Mouse (Mus musculus) heart, embryonic 12.5 days (tissue): ENCODE data around the gene Rps16. TPM values are rescaled to one million over a fixed set of nuclear protein-coding genes. Genes with fewer than 3 reads are reported as not detected.
A peak's percentile ranks its signal among the peaks of the same experiment; 100 is the strongest.

Experiments used
- ATAC-seq: fragments of 200-750 bp; cut with Nextera tagmentation; 2 replicates; pipeline ENCODE4 v1.8.0; 2017; ENCODE audit warnings: moderate TSS enrichment, moderate library complexity; ENCODE audit not compliant: insufficient number of reproducible peaks, low FRiP score
- H3K27ac ChIP-seq: fragments of 300-500 bp; sonication (generic); 2 replicates; pipeline ENCODE4 v1.5.1; 2016; ENCODE audit warnings: mild to moderate bottlenecking, moderate library complexity; ENCODE audit not compliant: poor library complexity, severe bottlenecking
- H3K27me3 ChIP-seq: fragments of 300-500 bp; sonication (generic); replicated peaks from 2 replicates; pipeline ENCODE4 v1.6.1; 2016; ENCODE audit warnings: mild to moderate bottlenecking, moderate library complexity
- H3K36me3 ChIP-seq: fragments of 300-500 bp; sonication (generic); 2 replicates; pipeline ENCODE4 v1.6.1; 2016; ENCODE audit warnings: mild to moderate bottlenecking, moderate library complexity
- H3K4me1 ChIP-seq: fragments of 300-500 bp; sonication (generic); replicated peaks from 2 replicates; pipeline ENCODE4 v1.6.1; 2016; ENCODE audit warnings: mild to moderate bottlenecking
- H3K4me2 ChIP-seq: fragments of 300-500 bp; sonication (generic); 2 replicates; pipeline ENCODE4 v1.6.1; 2016; ENCODE audit warnings: mild to moderate bottlenecking, moderate library complexity
- H3K4me3 ChIP-seq: fragments of 300-500 bp; sonication (generic); 2 replicates; pipeline ENCODE4 v1.5.1; 2016; ENCODE audit warnings: mild to moderate bottlenecking
- H3K9ac ChIP-seq: fragments of 300-500 bp; sonication (generic); 2 replicates; pipeline ENCODE4 v1.6.1; 2016; ENCODE audit warnings: mild to moderate bottlenecking, moderate library complexity
- H3K9me3 ChIP-seq: fragments of 300-500 bp; sonication (generic); replicated peaks from 2 replicates; pipeline ENCODE4 v1.6.1; 2016; ENCODE audit warnings: mild to moderate bottlenecking, moderate library complexity
- WGBS: fragments of 180-500 bp; shearing (Covaris S2); methylation state at CpG from one replicate; pipeline ENCODE4 v1.1.7; 2016; 5-methylcytosine and 5-hydroxymethylcytosine counted together
- polyA plus RNA-seq: library from polyadenylated mRNA; unstranded; fragments of >200 nt; fragmentation: Nextera tagmentation; extraction: Ambion mirVana; gene quantifications from 2 replicates; pipeline ENCODE4 v1.2.1, GENCODE M21; 2016

Rps16 gene
- polyA plus RNA-seq, 1 experiment from 2014 or later = 629 TPM

GRCm38 (mm10) chr7:28362441-28363060 is 12.1 kb downstream of the Rps16 start:
- 52% methylated on average over 16 of the region's 16 CpGs for WGBS
- Histone ChIP-seq H3K4me2 (no peak overlapping the region), H3K9ac (peak overlapping the region; percentile 20; the same call in 1 of the 2 replicates), H3K36me3 (peaks cover 89% of the 10 kb centered on the region), H3K9me3 (no peaks in the 10 kb centered on the region), H3K4me1 (peaks cover 36% of the 10 kb centered on the region), H3K4me3 (no peak overlapping the region), H3K27me3 (no peaks in the 10 kb centered on the region), H3K27ac (0 out of 2 replicates have a peak overlapping the region, but pooled peaks have one; percentile 7)
- no peak for ATAC-seq

- no peaks in the 10 kb centered on the region for H3K27me3 ChIP-seq
- no peak overlapping the region for H3K4me3 ChIP-seq
- no peak for ATAC-seq
- H3K4me2 ChIP-seq = no peak overlapping the region
- WGBS = 90% methylated on average over 16 of the region's 16 CpGs
- peaks cover 27% of the 10 kb centered on the region for H3K4me1 ChIP-seq
- no peaks in the 10 kb centered on the region for H3K9me3 ChIP-seq
- no peak overlapping the region for H3K27ac ChIP-seq
- no peak overlapping the region for H3K9ac ChIP-seq
- peaks cover 74% of the 10 kb centered on the region for H3K36me3 ChIP-seq
Observed at GRCm38 (mm10) chr7:28367663-28368275, 17.3 kb downstream of the Rps16 start.

DNA sequence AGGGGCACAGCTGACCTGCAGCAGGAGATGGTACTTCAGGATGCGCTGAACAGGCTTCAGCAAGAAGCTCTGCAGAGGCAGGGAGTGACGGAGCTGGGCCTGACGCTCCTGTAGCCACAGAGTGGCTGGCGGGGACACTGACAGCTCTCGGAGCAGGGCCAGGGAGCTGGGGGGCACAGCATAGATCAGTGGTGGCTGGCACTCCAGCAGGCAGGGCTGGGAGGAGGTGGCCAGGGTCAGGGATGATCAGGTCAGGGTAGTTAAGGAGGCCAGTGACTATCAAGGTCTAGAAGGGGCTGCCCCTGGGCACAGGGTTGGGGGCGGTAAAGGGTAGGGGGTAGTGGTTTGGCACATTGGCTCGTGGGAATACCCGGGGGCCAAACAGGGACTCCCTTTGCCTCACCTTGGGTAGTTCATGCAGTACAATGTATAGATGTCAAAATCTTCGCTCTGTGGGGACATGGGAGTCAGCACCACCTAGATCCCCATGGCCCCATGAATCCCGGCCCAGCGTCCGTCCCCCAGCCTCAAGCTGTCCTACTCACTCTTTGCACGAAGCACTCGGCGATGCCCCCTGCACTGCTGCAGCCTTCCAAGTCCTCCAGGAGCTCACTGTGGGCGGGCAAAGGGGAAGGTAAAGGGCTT is 17.9 kb downstream of the Rps16 start:
- Histone ChIP-seq H3K36me3 (peaks cover 70% of the 10 kb centered on the region), H3K9ac (no peak overlapping the region; the same call in 1 of the 2 replicates), H3K27me3 (no peaks in the 10 kb centered on the region), H3K4me1 (peaks cover 25% of the 10 kb centered on the region), H3K4me2 (no peak overlapping the region), H3K4me3 (no peak overlapping the region), H3K27ac (no peak overlapping the region), H3K9me3 (no peaks in the 10 kb centered on the region)
- 87% methylated on average over 16 of the region's 16 CpGs for WGBS
- no peak for ATAC-seq

- Histone ChIP-seq H3K9ac (peak overlapping the region; percentile 97), H3K4me1 (peaks cover 33% of the 10 kb centered on the region), H3K9me3 (no peaks in the 10 kb centered on the region), H3K4me2 (peak overlapping the region; percentile 93), H3K27ac (no peak overlapping the region), H3K4me3 (peak overlapping the region; percentile 81), H3K27me3 (no peaks in the 10 kb centered on the region), H3K36me3 (peaks cover 53% of the 10 kb centered on the region)
- no peak for ATAC-seq
- 88% methylated on average over 14 of the region's 14 CpGs for WGBS
Observed at GRCm38 (mm10) chr7:28370051-28370450, 19.6 kb downstream of the Rps16 start.

- ATAC-seq = no peak
- no peaks in the 10 kb centered on the region for H3K9me3 ChIP-seq
- WGBS = 6% methylated on average over 11 of the region's 11 CpGs
- H3K27ac ChIP-seq = peak overlapping the region; percentile 91
- H3K27me3 ChIP-seq = no peaks in the 10 kb centered on the region
- H3K4me1 ChIP-seq = peaks cover 37% of the 10 kb centered on the region
- H3K4me2 ChIP-seq = peak overlapping the region; percentile 93
- H3K36me3 ChIP-seq = peaks cover 43% of the 10 kb centered on the region
- H3K4me3 ChIP-seq = peak overlapping the region; percentile 81
- peak overlapping the region; percentile 97 for H3K9ac ChIP-seq
Observed at GRCm38 (mm10) chr7:28370977-28371513, 20.6 kb downstream of the Rps16 start.

GRCm38 (mm10) chr7:28371514-28371989 is 21.1 kb downstream of the Rps16 start:
- WGBS = under 1% methylated on average over 38 of the region's 43 CpGs
- ATAC-seq = peak; percentile 7; the same call in 1 of the 2 replicates

DNA sequence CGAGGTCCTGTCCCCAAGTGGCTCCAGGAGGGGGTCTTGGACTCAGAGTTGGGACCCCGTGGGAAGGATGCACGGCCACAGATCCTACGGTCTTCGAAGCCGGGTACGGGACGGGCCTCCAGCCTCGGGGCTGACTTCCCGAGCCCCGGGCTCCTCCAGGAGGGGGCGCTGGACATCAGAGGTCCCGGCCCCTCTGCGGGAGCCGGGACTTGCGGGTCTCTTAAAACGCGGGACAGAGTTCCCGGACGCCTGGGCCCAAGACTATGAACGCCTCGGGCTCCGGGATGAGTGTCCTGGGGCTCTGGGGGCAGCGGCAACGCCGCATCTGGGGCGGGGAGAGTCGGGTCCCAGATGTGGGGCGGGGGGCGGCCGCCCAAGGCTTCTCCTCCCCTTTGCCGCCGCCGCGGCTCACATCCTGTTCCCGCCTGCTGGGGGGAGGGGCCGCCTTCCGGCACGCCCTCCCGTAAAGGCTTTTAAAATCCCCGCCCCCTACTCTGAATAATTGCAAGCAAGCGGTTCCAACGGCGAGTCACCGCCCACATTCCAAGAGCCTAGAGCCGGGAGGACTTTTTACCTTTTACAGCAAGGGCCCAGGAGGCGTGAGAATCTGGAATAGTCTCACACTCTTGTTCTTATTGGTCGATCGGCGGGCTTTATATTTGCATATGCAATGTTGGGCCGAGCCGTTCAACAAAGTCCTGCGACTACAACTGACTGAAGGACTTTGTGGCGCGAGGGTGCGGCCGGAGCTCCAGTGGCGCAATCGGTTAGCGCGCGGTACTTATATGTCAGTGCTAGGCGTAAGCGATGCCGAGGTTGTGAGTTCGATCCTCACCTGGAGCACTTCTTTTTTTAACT is 22.0 kb downstream of the Rps16 start, which contains the start of gene Plekhg2:
Plekhg2 (minus strand) TSS at position 349 of the 858 bp plus-strand sequence.
- peak; percentile 86 for ATAC-seq
- Histone ChIP-seq H3K27ac (peak within 1 kb of the TSS; percentile 91), H3K4me3 (peak within 1 kb of the TSS; percentile 81), H3K36me3 (peaks cover 32% of the 10 kb centered on the region), H3K4me2 (peak within 1 kb of the TSS; percentile 93), H3K9ac (peak within 1 kb of the TSS; percentile 97), H3K27me3 (no peaks in the 10 kb centered on the region), H3K9me3 (no peaks in the 10 kb centered on the region), H3K4me1 (peaks cover 50% of the 10 kb centered on the region)
- under 1% methylated on average over 62 of the region's 66 CpGs for WGBS

More at GRCm38 (mm10) chr7:28371514-28371989, 21.1 kb downstream of the Rps16 start:
- Histone ChIP-seq H3K36me3 (peaks cover 38% of the 10 kb centered on the region), H3K9me3 (no peaks in the 10 kb centered on the region), H3K4me3 (peak overlapping the region; percentile 81), H3K4me2 (peak overlapping the region; percentile 93), H3K27ac (peak overlapping the region; percentile 91), H3K9ac (peak overlapping the region; percentile 97), H3K27me3 (no peaks in the 10 kb centered on the region), H3K4me1 (peaks cover 42% of the 10 kb centered on the region)

DNA sequence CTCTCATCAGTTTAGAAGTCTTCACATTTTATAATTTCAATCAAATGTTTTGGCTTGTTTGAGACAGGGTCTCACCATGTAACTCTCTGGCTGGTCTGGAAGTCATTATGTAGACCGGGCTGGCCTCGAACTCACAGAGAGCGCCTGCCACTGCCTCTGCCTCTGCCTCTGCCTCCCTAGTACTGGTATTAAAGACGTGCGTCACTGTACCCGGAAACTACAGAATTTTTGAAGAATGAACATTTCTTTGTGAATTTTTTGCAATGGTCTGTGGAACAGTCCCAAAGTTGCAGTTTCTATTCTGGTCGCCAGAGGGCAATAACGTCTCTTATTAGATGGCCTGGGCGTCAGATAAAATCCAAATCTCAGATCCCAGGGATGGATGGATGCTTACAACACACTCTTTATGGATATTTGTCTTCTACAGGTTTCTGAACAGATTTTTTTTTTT is 22.7 kb downstream of the Rps16 start:
- under 1% methylated on average over 9 of the region's 9 CpGs for WGBS
- Histone ChIP-seq H3K4me3 (peak overlapping the region; percentile 81), H3K4me2 (peak overlapping the region; percentile 62), H3K27ac (peak overlapping the region; percentile 91), H3K4me1 (peaks cover 57% of the 10 kb centered on the region), H3K9ac (peak overlapping the region; percentile 66), H3K36me3 (peaks cover 28% of the 10 kb centered on the region), H3K27me3 (no peaks in the 10 kb centered on the region), H3K9me3 (no peaks in the 10 kb centered on the region)
- ATAC-seq = no peak

- peaks cover 55% of the 10 kb centered on the region for H3K4me1 ChIP-seq
Observed at GRCm38 (mm10) chr7:28373891-28374495, 23.5 kb downstream of the Rps16 start.

GRCm38 (mm10) chr7:28374647-28375046 is 24.2 kb downstream of the Rps16 start:
- H3K36me3 ChIP-seq = peaks cover 13% of the 10 kb centered on the region
- no peaks in the 10 kb centered on the region for H3K9me3 ChIP-seq
- 77% methylated on average over 10 of the region's 10 CpGs for WGBS
- ATAC-seq = no peak
- H3K27me3 ChIP-seq = no peaks in the 10 kb centered on the region
- H3K4me3 ChIP-seq = peak overlapping the region; percentile 48; the same call in 1 of the 2 replicates
- peak overlapping the region; percentile 81 for H3K4me2 ChIP-seq
- 0 out of 2 replicates have a peak overlapping the region, but pooled peaks have one; percentile 87 for H3K9ac ChIP-seq
- peak overlapping the region; percentile 100 for H3K27ac ChIP-seq
- peaks cover 53% of the 10 kb centered on the region for H3K4me1 ChIP-seq

More at GRCm38 (mm10) chr7:28373891-28374495, 23.5 kb downstream of the Rps16 start:
- H3K27ac ChIP-seq = no peak overlapping the region; the same call in 1 of the 2 replicates
- WGBS = 83% methylated on average over 7 of the region's 7 CpGs
- no peak overlapping the region for H3K4me2 ChIP-seq
- no peak for ATAC-seq
- no peak overlapping the region for H3K4me3 ChIP-seq
- H3K9ac ChIP-seq = no peak overlapping the region
- no peaks in the 10 kb centered on the region for H3K9me3 ChIP-seq
- peaks cover 20% of the 10 kb centered on the region for H3K36me3 ChIP-seq
- H3K27me3 ChIP-seq = no peaks in the 10 kb centered on the region
